Mouse (Mus musculus): ENCODE data around the gene Prss12. TPM values are rescaled to one million over a fixed set of nuclear protein-coding genes. Genes with fewer than 3 reads are reported as not detected.
"Not testable (repeated sequence)": the region's sequence is repeated elsewhere in the genome, so short reads cannot be mapped to it uniquely, and the experiment has no call there.

Prss12 gene
- total RNA-seq, 2 experiments from 2014 or later, result 15.7 to 17.9 TPM

GRCm38 (mm10) chr3:123493163-123493562, 46.5 kb downstream of the Prss12 start:
- DNase-seq (ENCODE audit: extremely low spot score in 1 of 2, low spot score in 2 of 2), result no peak
- Histone ChIP-seq H3K27ac (no peak overlapping the region), H3K4me3 (no peak overlapping the region)
- intact Hi-C loops (cut with DNase I), result no loop called here
- TF ChIP-seq CTCF (IDR thresholded peaks at IDR 0.05), result no peak

- Histone ChIP-seq H3K27ac (no peak overlapping the region), H3K4me3 (no peak overlapping the region)
- no peak for TF ChIP-seq CTCF (IDR thresholded peaks at IDR 0.05)
- intact Hi-C loops (cut with DNase I), result no loop called here
- DNase-seq (ENCODE audit: extremely low spot score in 1 of 2, low spot score in 2 of 2), result no peak
These were observed 48.4 kb downstream of the Prss12 start for GRCm38 (mm10) chr3:123495088-123495487.

GRCm38 (mm10) chr3:123498787-123499186, 52.1 kb downstream of the Prss12 start:
- DNase-seq (ENCODE audit: extremely low spot score in 1 of 2, low spot score in 2 of 2), result no peak
- Histone ChIP-seq H3K4me3 (no peak overlapping the region), H3K27ac (no peak overlapping the region)
- intact Hi-C loops (cut with DNase I), result no loop called here
- no peak for TF ChIP-seq CTCF (IDR thresholded peaks at IDR 0.05)

- H3K4me3 ChIP-seq; DNase-seq (ENCODE audit: extremely low spot score in 1 of 2, low spot score in 2 of 2); H3K27ac ChIP-seq; intact Hi-C loops (cut with DNase I): not testable (repeated sequence)
These were observed 55.1 kb downstream of the Prss12 start for GRCm38 (mm10) chr3:123501798-123502197.

- intact Hi-C loops (cut with DNase I), result no loop called here
- H3K4me3 ChIP-seq, result no peak overlapping the region
- TF ChIP-seq CTCF (IDR thresholded peaks at IDR 0.05), result no peak
- DNase-seq (ENCODE audit: extremely low spot score in 1 of 2, low spot score in 2 of 2), result peak; percentile 22 to 54
- H3K27ac ChIP-seq, result no peak overlapping the region
These were observed 57.2 kb downstream of the Prss12 start for GRCm38 (mm10) chr3:123503943-123504342.

GRCm38 (mm10) chr3:123504783-123505182, 58.1 kb downstream of the Prss12 start:
- intact Hi-C loops (cut with DNase I), result loop anchor here (5.0 kb wide), 1 partner anchor 132 kb away; no protein-coding TSS in a partner anchor
- DNase-seq (ENCODE audit: extremely low spot score in 1 of 2, low spot score in 2 of 2), result no peak
- Histone ChIP-seq H3K4me3 (no peak overlapping the region), H3K27ac (no peak overlapping the region)
- TF ChIP-seq CTCF (IDR thresholded peaks at IDR 0.05), result no peak

GRCm38 (mm10) chr3:123505778-123506667, 59.3 kb downstream of the Prss12 start:
- Histone ChIP-seq H3K27ac (no peak overlapping the region), H3K4me3 (peak overlapping the region; percentile 92; the same call in 1 of the 2 replicates)
- DNase-seq (ENCODE audit: extremely low spot score in 1 of 2, low spot score in 2 of 2), result no peak
- intact Hi-C loops (cut with DNase I), result loop anchor here (5.0 kb wide), 1 partner anchor 134 kb away; no protein-coding TSS in a partner anchor
- no peak for TF ChIP-seq CTCF (IDR thresholded peaks at IDR 0.05)

- H3K4me3 ChIP-seq, result peak overlapping the region; percentile 92
- peak overlapping the region; percentile 94; the same call in 1 of the 2 replicates for H3K27ac ChIP-seq
- TF ChIP-seq CTCF (IDR thresholded peaks at IDR 0.05), result peak; percentile 65
- DNase-seq (ENCODE audit: extremely low spot score in 1 of 2, low spot score in 2 of 2), result no peak
- intact Hi-C loops (cut with DNase I), result loop anchor here (5.0 kb wide), 1 partner anchor 135 kb away; no protein-coding TSS in a partner anchor
These were observed 60.3 kb downstream of the Prss12 start for GRCm38 (mm10) chr3:123506699-123507662.

- TF ChIP-seq CTCF (IDR thresholded peaks at IDR 0.05), result no peak
- intact Hi-C loops (cut with DNase I), result loop anchor here (1.0 to 5.0 kb wide), 3 partner anchors 61 to 135 kb away; partner anchors contain the start of genes Mettl14 and Prss12
- H3K4me3 ChIP-seq, result peak overlapping the region; percentile 92
- peak overlapping the region; percentile 94 for H3K27ac ChIP-seq
- DNase-seq (ENCODE audit: extremely low spot score in 1 of 2, low spot score in 2 of 2), result no peak
These were observed 60.9 kb downstream of the Prss12 start for GRCm38 (mm10) chr3:123507663-123508055.

GRCm38 (mm10) chr3:123508056-123508674, 61.5 kb downstream of the Prss12 start:
- peak; percentile 18 for TF ChIP-seq CTCF (IDR thresholded peaks at IDR 0.05)
- intact Hi-C loops (cut with DNase I), result loop anchor here (1.0 to 5.0 kb wide), 3 partner anchors 61 to 136 kb away; partner anchors contain the start of genes Mettl14 and Prss12

More at GRCm38 (mm10) chr3:123508056-123508674, 61.5 kb downstream of the Prss12 start:
- peak overlapping the region; percentile 96 for H3K27ac ChIP-seq
- H3K4me3 ChIP-seq, result peak overlapping the region; percentile 92
- peak; percentile 98 to 99 for DNase-seq (ENCODE audit: extremely low spot score in 1 of 2, low spot score in 2 of 2)
